Mouse (Mus musculus) hindbrain, postnatal 0 days (tissue): ENCODE data around the gene Cacnb4. TPM values are rescaled to one million over a fixed set of nuclear protein-coding genes. Genes with fewer than 3 reads are reported as not detected.

Source experiments
- ATAC-seq: fragments of 200-750 bp; cut with Nextera tagmentation; 2 replicates; pipeline ENCODE4 v1.8.0; 2017; ENCODE audit warnings: mild to moderate bottlenecking, moderate TSS enrichment, moderate library complexity
- DNase-seq: peaks from one replicate; pipeline ENCODE4 v3.0.0-alpha.2; 2015; ENCODE audit warnings: low spot score
- H3K27ac ChIP-seq: fragments of 300-500 bp; sonication (generic); 2 replicates; pipeline ENCODE4 v1.5.1; 2014; ENCODE audit warnings: mild to moderate bottlenecking
- H3K27me3 ChIP-seq: fragments of 300-500 bp; sonication (generic); 2 replicates; pipeline ENCODE4 v1.6.1; 2014; ENCODE audit warnings: low read length, mixed read lengths; ENCODE audit not compliant: insufficient read depth
- H3K36me3 ChIP-seq: fragments of 300-500 bp; sonication (generic); 2 replicates; pipeline ENCODE4 v1.6.1; 2014; ENCODE audit warnings: low read length, mixed read lengths; ENCODE audit not compliant: insufficient read depth
- H3K4me1 ChIP-seq: fragments of 300-500 bp; sonication (generic); 2 replicates; pipeline ENCODE4 v1.6.1; 2014; ENCODE audit warnings: antibody characterized with exemption, low read length, mixed read lengths; ENCODE audit not compliant: insufficient read depth
- H3K4me2 ChIP-seq: fragments of 300-500 bp; sonication (generic); 2 replicates; pipeline ENCODE4 v1.6.1; 2014; ENCODE audit warnings: low read depth, mild to moderate bottlenecking, low read length, moderate library complexity, mixed read lengths
- H3K4me3 ChIP-seq: fragments of 300-500 bp; sonication (generic); 2 replicates; pipeline ENCODE4 v1.5.1; 2014; ENCODE audit warnings: low read length
- H3K9ac ChIP-seq: fragments of 300-500 bp; sonication (generic); replicated peaks from 2 replicates; pipeline ENCODE4 v1.6.1; 2014; ENCODE audit warnings: mild to moderate bottlenecking, low read length, moderate library complexity, mixed read lengths
- H3K9me3 ChIP-seq: fragments of 300-500 bp; sonication (generic); 2 replicates; pipeline ENCODE4 v1.6.1; 2016; ENCODE audit warnings: low read length, mixed read lengths
- CTCF ChIP-seq: IDR thresholded peaks from 2 replicates; pipeline ENCODE4 v1.5.1; 2016; ENCODE audit warnings: antibody characterized with exemption, control low read depth, low read depth
- WGBS: fragments of 180-500 bp; shearing (Covaris S2); extraction: QIAGEN DNeasy Blood & Tissue Kit; methylation state at CpG from one replicate; pipeline ENCODE4 v1.1.7; 2014; 5-methylcytosine and 5-hydroxymethylcytosine counted together
- polyA plus RNA-seq: library from polyadenylated mRNA; unstranded; fragments of >200 nt; fragmentation: Nextera tagmentation; extraction: Ambion mirVana; gene quantifications from 2 replicates; pipeline ENCODE4 v1.2.1, GENCODE M21; 2015
- total RNA-seq: library from RNA; depleted of rRNA; stranded (reverse); fragments of >200 nt; gene quantifications from 2 replicates; pipeline ENCODE4 v1.2.3, GENCODE M21; 2014

Cacnb4 gene
- total and polyA plus RNA-seq, 2 experiments from 2014 or later = 9.7 to 12.8 TPM

- DNase-seq (peak; percentile 47), ATAC-seq (peak; percentile 83)
- Histone ChIP-seq H3K4me2 (peak overlapping the region; percentile 57), H3K4me1 (peaks cover 8% of the 10 kb centered on the region; the same call in 1 of the 2 replicates), H3K4me3 (peak overlapping the region; percentile 65), H3K9ac (peak overlapping the region; percentile 78), H3K9me3 (no peaks in the 10 kb centered on the region), H3K27ac (peak overlapping the region; percentile 87), H3K36me3 (no peaks in the 10 kb centered on the region), H3K27me3 (no peaks in the 10 kb centered on the region)
- WGBS = 0% methylated on average over 33 of the region's 42 CpGs
- no peak; the same call in 1 of the 2 replicates for TF ChIP-seq CTCF
Observed at GRCm38 (mm10) chr2:52424248-52424728, 252.3 kb downstream of the Cacnb4 start.

- ATAC-seq (no peak; the same call in 1 of the 2 replicates), DNase-seq (peak; percentile 35)
- 1% methylated on average over 16 of the region's 16 CpGs for WGBS
- no peaks in the 10 kb centered on the region for H3K27me3 ChIP-seq
- H3K4me2 ChIP-seq = peak overlapping the region; percentile 57
- H3K9me3 ChIP-seq = no peaks in the 10 kb centered on the region
- no peaks in the 10 kb centered on the region for H3K36me3 ChIP-seq
- peaks cover 8% of the 10 kb centered on the region; the same call in 1 of the 2 replicates for H3K4me1 ChIP-seq
- H3K27ac ChIP-seq = 0 out of 2 replicates have a peak overlapping the region, but pooled peaks have one; percentile 87
- peak overlapping the region; percentile 65 for H3K4me3 ChIP-seq
- peak overlapping the region; percentile 78 for H3K9ac ChIP-seq
- TF ChIP-seq CTCF = no peak
Observed at GRCm38 (mm10) chr2:52423611-52424247, 252.9 kb downstream of the Cacnb4 start.

DNA sequence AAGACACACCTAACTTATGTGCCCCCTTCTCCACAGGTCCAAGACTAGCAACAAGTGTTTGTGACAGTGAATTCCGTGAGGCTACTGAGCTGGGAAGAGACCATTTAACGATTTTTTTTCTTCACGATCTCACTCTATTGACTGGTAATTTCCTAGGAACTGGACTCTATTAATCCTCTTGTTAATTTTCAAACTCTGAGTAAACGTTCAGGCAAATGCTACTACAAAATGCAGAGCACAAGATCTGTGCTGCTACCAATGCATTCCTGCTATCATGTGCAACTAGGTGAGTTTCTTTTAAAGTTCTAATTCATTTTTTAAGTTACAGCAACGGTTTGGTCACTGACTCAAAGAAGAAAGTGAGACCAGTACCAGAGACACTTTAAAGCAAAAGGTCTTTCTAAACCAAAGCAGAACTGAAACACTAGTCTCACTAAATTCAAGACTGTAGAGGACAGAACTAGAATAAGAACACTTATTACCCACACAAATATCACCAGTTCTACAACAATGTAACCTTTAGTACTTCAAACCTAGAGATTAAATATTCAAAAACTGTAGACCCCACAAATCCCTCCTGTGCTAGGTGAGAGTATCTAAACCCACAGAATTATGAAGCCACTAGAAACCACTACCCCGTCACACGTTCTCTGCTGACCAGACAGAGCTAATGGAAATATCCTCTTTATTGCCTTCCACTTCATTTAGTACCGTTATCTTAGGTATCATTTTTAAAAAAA is 253.6 kb downstream of the Cacnb4 start:
- H3K9me3 ChIP-seq = no peaks in the 10 kb centered on the region
- H3K4me3 ChIP-seq = peak overlapping the region; percentile 65
- no peaks in the 10 kb centered on the region for H3K36me3 ChIP-seq
- 47% methylated on average over 8 of the region's 8 CpGs for WGBS
- TF ChIP-seq CTCF = no peak
- peaks cover 8% of the 10 kb centered on the region; the same call in 1 of the 2 replicates for H3K4me1 ChIP-seq
- H3K4me2 ChIP-seq = peak overlapping the region; percentile 57
- H3K27me3 ChIP-seq = no peaks in the 10 kb centered on the region
- ATAC-seq (no peak), DNase-seq (no peak)
- 0 out of 2 replicates have a peak overlapping the region, but pooled peaks have one; percentile 78 for H3K9ac ChIP-seq
- no peak overlapping the region for H3K27ac ChIP-seq

- no peak for TF ChIP-seq CTCF
- ATAC-seq (no peak), DNase-seq (no peak)
- Histone ChIP-seq H3K27me3 (no peaks in the 10 kb centered on the region), H3K4me3 (no peak overlapping the region), H3K9me3 (no peaks in the 10 kb centered on the region), H3K36me3 (no peaks in the 10 kb centered on the region), H3K4me2 (no peak overlapping the region), H3K4me1 (peaks cover 8% of the 10 kb centered on the region; the same call in 1 of the 2 replicates), H3K9ac (no peak overlapping the region), H3K27ac (no peak overlapping the region)
- WGBS = 69% methylated on average over 6 of the region's 6 CpGs
Observed at GRCm38 (mm10) chr2:52421197-52421596, 255.4 kb downstream of the Cacnb4 start.

DNA sequence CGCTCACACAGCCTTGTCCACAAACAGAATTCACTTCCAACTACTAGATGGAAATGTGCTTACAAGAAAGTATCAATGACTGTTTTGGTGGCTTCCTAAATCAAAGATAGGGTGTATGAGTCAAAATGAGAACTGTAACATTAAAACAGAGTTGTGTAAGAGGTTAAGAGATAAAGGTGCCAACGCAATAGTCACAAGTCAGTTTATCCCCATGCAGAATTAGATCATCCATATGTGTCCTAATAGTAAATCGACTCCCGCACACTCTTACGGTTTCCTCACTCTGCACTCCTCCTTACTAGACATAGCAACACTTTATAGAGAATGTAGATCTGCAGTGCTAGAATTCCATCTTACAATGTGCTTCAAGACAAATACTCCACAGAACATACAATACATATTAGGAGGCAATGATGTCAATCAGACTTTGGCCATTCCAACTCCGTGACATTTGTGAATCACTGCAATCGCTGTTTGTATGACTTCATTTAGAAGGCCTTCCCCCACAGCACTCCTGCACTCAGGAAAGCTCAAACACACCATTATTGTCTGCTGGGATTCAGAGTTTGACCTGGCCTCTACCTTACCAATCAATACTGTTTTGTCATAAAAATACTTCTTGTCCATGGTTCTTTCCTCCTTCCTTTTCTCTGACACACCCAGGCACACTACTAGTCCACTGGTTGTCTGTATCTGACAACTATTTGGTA is 256.5 kb downstream of the Cacnb4 start:
- Histone ChIP-seq H3K9ac (no peak overlapping the region), H3K4me1 (peaks cover 8% of the 10 kb centered on the region; the same call in 1 of the 2 replicates), H3K27ac (no peak overlapping the region), H3K36me3 (peaks cover 6% of the 10 kb centered on the region; the same call in 1 of the 2 replicates), H3K27me3 (no peaks in the 10 kb centered on the region), H3K4me2 (no peak overlapping the region), H3K4me3 (no peak overlapping the region), H3K9me3 (no peaks in the 10 kb centered on the region)
- DNase-seq (no peak), ATAC-seq (no peak)
- 92% methylated on average over 7 of the region's 7 CpGs for WGBS
- no peak for TF ChIP-seq CTCF

DNA sequence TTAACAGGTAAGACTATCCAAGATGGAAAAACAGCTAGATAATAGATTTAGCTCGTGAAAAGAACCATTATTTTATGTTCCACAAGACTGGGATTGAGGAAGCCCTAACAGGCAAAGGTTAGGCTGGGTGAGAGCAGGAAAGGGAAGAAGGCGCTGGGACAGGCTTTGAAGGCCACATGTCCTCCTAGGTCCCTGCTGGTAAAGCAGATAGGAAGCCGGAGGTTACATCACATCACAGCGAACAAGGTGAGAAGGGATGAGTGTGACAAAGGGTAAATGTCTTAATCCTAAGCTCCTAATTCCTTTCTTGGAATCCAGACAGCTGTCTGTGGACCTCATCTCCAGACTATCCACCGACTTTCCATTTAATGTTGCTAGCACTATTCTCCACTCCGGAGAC is 257.3 kb downstream of the Cacnb4 start:
- Histone ChIP-seq H3K27ac (no peak overlapping the region), H3K4me1 (peaks cover 8% of the 10 kb centered on the region; the same call in 1 of the 2 replicates), H3K36me3 (peaks cover 6% of the 10 kb centered on the region; the same call in 1 of the 2 replicates), H3K27me3 (no peaks in the 10 kb centered on the region), H3K9ac (no peak overlapping the region), H3K4me2 (no peak overlapping the region), H3K4me3 (no peak overlapping the region), H3K9me3 (no peaks in the 10 kb centered on the region)
- ATAC-seq (no peak), DNase-seq (no peak)
- 82% methylated on average over 6 of the region's 6 CpGs for WGBS
- no peak for TF ChIP-seq CTCF
